Mouse (Mus musculus): ENCODE data around the gene Gm11111. TPM values are rescaled to one million over a fixed set of nuclear protein-coding genes. Genes with fewer than 3 reads are reported as not detected.

The Gm11111 gene
- total RNA-seq, 2 experiments from 2014 or later: not detected

- no peak for DNase-seq (ENCODE audit: low spot score in 2 of 2)
These were observed 28.3 kb downstream of the Gm11111 start for GRCm38 (mm10) chr5:98580811-98581210.

DNA sequence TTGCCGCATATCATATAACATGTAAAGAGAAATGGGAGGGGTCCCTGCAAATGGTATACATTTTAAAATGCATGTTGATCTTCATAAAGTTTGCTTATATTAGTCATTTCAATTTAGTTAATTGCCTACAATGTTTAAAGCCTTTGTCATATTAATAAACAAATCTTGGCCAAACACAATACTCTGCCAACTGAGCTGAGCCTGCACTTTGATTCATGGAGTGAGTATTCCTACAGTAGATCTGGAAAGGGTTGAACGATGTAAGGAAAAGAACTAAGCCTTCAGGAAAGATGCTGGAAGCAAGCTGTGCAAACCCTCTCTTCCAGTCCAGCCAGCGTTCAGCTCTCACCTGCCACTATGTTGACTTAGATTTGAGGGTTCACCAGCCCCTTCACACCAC, 29.6 kb downstream of the Gm11111 start:
- no peak for DNase-seq (ENCODE audit: low spot score in 2 of 2)

DNA sequence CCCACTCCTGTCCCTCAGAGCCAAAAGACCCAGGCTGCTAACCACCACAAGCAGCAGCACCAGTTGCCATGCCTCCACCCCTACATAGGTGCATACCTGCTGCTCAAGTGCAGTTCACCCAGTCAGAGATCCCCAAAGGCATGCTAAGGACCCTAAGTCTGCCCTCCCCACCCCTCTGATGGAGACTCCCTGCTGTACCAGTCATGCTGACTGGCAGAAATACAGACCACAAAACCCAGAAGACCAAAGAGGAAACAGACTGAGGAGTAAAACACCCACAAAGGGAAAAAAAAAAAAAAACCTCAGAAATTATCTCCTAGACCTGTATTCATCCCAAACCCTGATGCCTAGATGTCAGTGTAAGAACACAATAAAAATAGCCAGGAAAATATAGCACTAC, 33.4 kb downstream of the Gm11111 start:
- DNase-seq (ENCODE audit: low spot score in 2 of 2): no peak

Other genes with a start within 250 kb of the Gm11111 start
- gene Cfap299, start 223.4 kb upstream of the Gm11111 start, total RNA-seq (2021): not detected

All from adrenal gland, adult 18-20 months (tissue).